Mouse (Mus musculus): Measurements from ENCODE around the gene Mdm2. TPM values are rescaled to one million over a fixed set of nuclear protein-coding genes. Genes with fewer than 3 reads are reported as not detected.

Gene Mdm2
- total and polyA plus RNA-seq, 3 experiments: 24.5 to 51.8 (median 50.1) TPM

GRCm38 (mm10) chr10:117753711-117754608 is 43.4 kb upstream of the Mdm2 start:
- no peak for DNase-seq

GRCm38 (mm10) chr10:117752851-117753647 is 42.5 kb upstream of the Mdm2 start:
- no peaks in the 10 kb centered on the region for H3K4me1 ChIP-seq (ENCODE audit: control insufficient read depth, insufficient read depth, low read length)
- H3K36me3 ChIP-seq (ENCODE audit: control insufficient read depth, insufficient read depth, low read length): no peaks in the 10 kb centered on the region; the same call in 1 of the 2 replicates
- H3K79me2 ChIP-seq (replicated peaks; ENCODE audit: control insufficient read depth, insufficient read depth, low read length): no peaks in the 10 kb centered on the region
- H3K4me3 ChIP-seq: no peak overlapping the region
- H3K27ac ChIP-seq: no peak overlapping the region
- intact Hi-C loops (cut with DNase I): no loop called here
- no peak for DNase-seq
- WGBS: 92% methylated on average over 5 of the region's 5 CpGs
- TF ChIP-seq EP300 (IDR thresholded peaks at IDR 0.05; ENCODE audit: insufficient read depth, low read depth, low read length) (no peak), CTCF (IDR thresholded peaks at IDR 0.05) (no peak), POLR2A (IDR thresholded peaks at IDR 0.05; ENCODE audit: insufficient read depth, low read depth, low read length) (no peak)
- H3K9ac ChIP-seq (ENCODE audit: low read depth, low read length): no peak overlapping the region
- H3K27me3 ChIP-seq (ENCODE audit: control insufficient read depth, insufficient read depth, low read length): no peaks in the 10 kb centered on the region

More at GRCm38 (mm10) chr10:117753711-117754608, 43.4 kb upstream of the Mdm2 start:
- Histone ChIP-seq H3K9ac (ENCODE audit: low read depth, low read length) (no peak overlapping the region), H3K4me3 (no peak overlapping the region), H3K36me3 (ENCODE audit: control insufficient read depth, insufficient read depth, low read length) (no peaks in the 10 kb centered on the region; the same call in 1 of the 2 replicates), H3K79me2 (replicated peaks; ENCODE audit: control insufficient read depth, insufficient read depth, low read length) (no peaks in the 10 kb centered on the region), H3K27ac (no peak overlapping the region), H3K4me1 (ENCODE audit: control insufficient read depth, insufficient read depth, low read length) (no peaks in the 10 kb centered on the region), H3K27me3 (ENCODE audit: control insufficient read depth, insufficient read depth, low read length) (no peaks in the 10 kb centered on the region)
- WGBS: 94% methylated on average over 8 of the region's 8 CpGs
- TF ChIP-seq EP300 (IDR thresholded peaks at IDR 0.05; ENCODE audit: insufficient read depth, low read depth, low read length) (no peak), CTCF (IDR thresholded peaks at IDR 0.05) (no peak), POLR2A (IDR thresholded peaks at IDR 0.05; ENCODE audit: insufficient read depth, low read depth, low read length) (no peak)
- intact Hi-C loops (cut with DNase I): no loop called here

DNA sequence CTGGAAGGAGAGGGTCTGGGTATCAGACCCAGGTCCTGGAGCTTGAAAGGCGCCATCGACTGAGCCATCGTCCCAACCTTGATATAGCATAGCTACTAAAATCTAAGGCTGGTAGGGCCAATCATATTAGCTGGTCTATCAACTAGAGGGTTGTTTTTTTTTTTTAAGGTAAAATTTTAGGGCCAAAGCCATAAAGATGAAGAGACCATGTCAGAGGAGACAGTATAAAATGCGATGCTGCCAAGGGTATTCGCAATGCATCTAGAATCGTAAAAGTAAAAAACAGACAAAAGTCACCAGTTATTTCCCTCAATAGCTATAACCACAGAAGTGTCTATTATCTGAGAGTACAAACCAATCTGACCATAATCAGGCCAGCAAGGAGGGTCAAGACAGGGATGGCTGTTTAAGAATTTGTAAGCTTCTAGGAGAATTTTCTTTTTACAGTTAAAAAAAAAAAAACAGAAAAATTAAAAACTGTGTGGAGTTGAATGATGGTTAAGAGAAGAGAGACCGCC is 41.8 kb upstream of the Mdm2 start:
- Histone ChIP-seq H3K4me3 (no peak overlapping the region), H3K9ac (ENCODE audit: low read depth, low read length) (no peak overlapping the region), H3K79me2 (replicated peaks; ENCODE audit: control insufficient read depth, insufficient read depth, low read length) (no peaks in the 10 kb centered on the region), H3K4me1 (ENCODE audit: control insufficient read depth, insufficient read depth, low read length) (no peaks in the 10 kb centered on the region), H3K27me3 (ENCODE audit: control insufficient read depth, insufficient read depth, low read length) (no peaks in the 10 kb centered on the region), H3K27ac (no peak overlapping the region), H3K36me3 (ENCODE audit: control insufficient read depth, insufficient read depth, low read length) (no peaks in the 10 kb centered on the region; the same call in 1 of the 2 replicates)
- no peak for DNase-seq
- intact Hi-C loops (cut with DNase I): no loop called here
- WGBS: 98% methylated on average over 7 of the region's 7 CpGs
- TF ChIP-seq CTCF (IDR thresholded peaks at IDR 0.05) (no peak), EP300 (IDR thresholded peaks at IDR 0.05; ENCODE audit: insufficient read depth, low read depth, low read length) (no peak), POLR2A (IDR thresholded peaks at IDR 0.05; ENCODE audit: insufficient read depth, low read depth, low read length) (no peak)

GRCm38 (mm10) chr10:117751744-117752143 is 41.2 kb upstream of the Mdm2 start:
- H3K9ac ChIP-seq (ENCODE audit: low read depth, low read length): no peak overlapping the region
- H3K27ac ChIP-seq: no peak overlapping the region
- no peak for DNase-seq
- TF ChIP-seq POLR2A (IDR thresholded peaks at IDR 0.05; ENCODE audit: insufficient read depth, low read depth, low read length) (no peak), EP300 (IDR thresholded peaks at IDR 0.05; ENCODE audit: insufficient read depth, low read depth, low read length) (no peak), CTCF (IDR thresholded peaks at IDR 0.05) (no peak)
- H3K4me1 ChIP-seq (ENCODE audit: control insufficient read depth, insufficient read depth, low read length): no peaks in the 10 kb centered on the region
- H3K4me3 ChIP-seq: no peak overlapping the region
- H3K79me2 ChIP-seq (replicated peaks; ENCODE audit: control insufficient read depth, insufficient read depth, low read length): no peaks in the 10 kb centered on the region
- WGBS: 91% methylated on average over 6 of the region's 6 CpGs
- intact Hi-C loops (cut with DNase I): no loop called here
- H3K36me3 ChIP-seq (ENCODE audit: control insufficient read depth, insufficient read depth, low read length): no peaks in the 10 kb centered on the region; the same call in 1 of the 2 replicates
- H3K27me3 ChIP-seq (ENCODE audit: control insufficient read depth, insufficient read depth, low read length): no peaks in the 10 kb centered on the region

- no peak for TF ChIP-seq POLR2A (IDR thresholded peaks at IDR 0.05; ENCODE audit: insufficient read depth, low read depth, low read length)
- TF ChIP-seq EP300 (IDR thresholded peaks at IDR 0.05; ENCODE audit: insufficient read depth, low read depth, low read length): no peak
- H3K27me3 ChIP-seq (ENCODE audit: control insufficient read depth, insufficient read depth, low read length): no peaks in the 10 kb centered on the region
- no peaks in the 10 kb centered on the region for H3K79me2 ChIP-seq (replicated peaks; ENCODE audit: control insufficient read depth, insufficient read depth, low read length)
- no peaks in the 10 kb centered on the region for H3K4me1 ChIP-seq (ENCODE audit: control insufficient read depth, insufficient read depth, low read length)
- H3K9ac ChIP-seq (ENCODE audit: low read depth, low read length): no peak overlapping the region
- no peak for DNase-seq
- WGBS: 97% methylated on average over 14 of the region's 14 CpGs
- no peaks in the 10 kb centered on the region; the same call in 1 of the 2 replicates for H3K36me3 ChIP-seq (ENCODE audit: control insufficient read depth, insufficient read depth, low read length)
- no peak overlapping the region for H3K4me3 ChIP-seq
- H3K27ac ChIP-seq: no peak overlapping the region
- intact Hi-C loops (cut with DNase I): no loop called here
These were observed 40.7 kb upstream of the Mdm2 start for GRCm38 (mm10) chr10:117751282-117751610.
